Mouse (Mus musculus): ENCODE data around the gene Tac2. TPM values are rescaled to one million over a fixed set of nuclear protein-coding genes. Genes with fewer than 3 reads are reported as not detected.
A peak's percentile ranks its signal among the peaks of the same experiment; 100 is the strongest.

The Tac2 gene
- polyA plus RNA-seq, 1 experiment from 2014 or later = 0.34 TPM

DNA sequence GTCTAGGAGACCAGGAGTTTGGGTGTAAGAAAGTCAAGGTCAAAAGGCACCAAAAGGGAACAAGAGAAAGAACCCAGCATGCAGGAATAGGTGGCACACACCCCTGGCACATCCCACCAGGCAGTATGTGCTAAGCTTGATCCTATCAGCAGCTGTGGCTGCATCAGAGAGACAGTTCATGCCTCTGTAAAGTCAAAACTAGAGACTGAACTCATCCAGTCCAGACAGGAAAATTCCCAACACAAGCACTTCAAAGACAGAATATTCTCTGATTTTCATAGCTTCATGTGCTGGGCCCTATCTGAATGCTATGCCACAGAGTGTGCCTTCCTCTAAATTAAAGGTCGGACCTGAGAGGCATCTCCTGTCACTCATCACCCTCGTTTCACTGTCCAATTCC is 13.3 kb downstream of the Tac2 start:
- DNase-seq (ENCODE audit: low spot score) = no peak
- no peak for ATAC-seq (ENCODE audit: low FRiP score, low TSS enrichment)
- Histone ChIP-seq H3K4me2 (replicated peaks; ENCODE audit: low read depth) (no peak overlapping the region), H3K4me3 (ENCODE audit: low read depth, low read length) (no peak overlapping the region), H3K9me3 (ENCODE audit: control insufficient read depth, low read length) (no peaks in the 10 kb centered on the region), H3K27me3 (ENCODE audit: control insufficient read depth, insufficient read depth, low read length) (no peaks in the 10 kb centered on the region), H3K9ac (ENCODE audit: low read length) (no peak overlapping the region), H3K4me1 (replicated peaks; ENCODE audit: control insufficient read depth, insufficient read depth) (no peaks in the 10 kb centered on the region), H3K36me3 (ENCODE audit: control insufficient read depth, insufficient read depth, low read length) (no peaks in the 10 kb centered on the region; the same call in 1 of the 2 replicates), H3K27ac (replicated peaks) (no peak overlapping the region)
- TF ChIP-seq EP300 (optimal IDR thresholded peaks at IDR 0.05) (no peak), CTCF (IDR thresholded peaks at IDR 0.05; ENCODE audit: low read depth) (no peak)
- 30% methylated on average over 2 of the region's 2 CpGs for whole genome bisulfite sequencing

DNA sequence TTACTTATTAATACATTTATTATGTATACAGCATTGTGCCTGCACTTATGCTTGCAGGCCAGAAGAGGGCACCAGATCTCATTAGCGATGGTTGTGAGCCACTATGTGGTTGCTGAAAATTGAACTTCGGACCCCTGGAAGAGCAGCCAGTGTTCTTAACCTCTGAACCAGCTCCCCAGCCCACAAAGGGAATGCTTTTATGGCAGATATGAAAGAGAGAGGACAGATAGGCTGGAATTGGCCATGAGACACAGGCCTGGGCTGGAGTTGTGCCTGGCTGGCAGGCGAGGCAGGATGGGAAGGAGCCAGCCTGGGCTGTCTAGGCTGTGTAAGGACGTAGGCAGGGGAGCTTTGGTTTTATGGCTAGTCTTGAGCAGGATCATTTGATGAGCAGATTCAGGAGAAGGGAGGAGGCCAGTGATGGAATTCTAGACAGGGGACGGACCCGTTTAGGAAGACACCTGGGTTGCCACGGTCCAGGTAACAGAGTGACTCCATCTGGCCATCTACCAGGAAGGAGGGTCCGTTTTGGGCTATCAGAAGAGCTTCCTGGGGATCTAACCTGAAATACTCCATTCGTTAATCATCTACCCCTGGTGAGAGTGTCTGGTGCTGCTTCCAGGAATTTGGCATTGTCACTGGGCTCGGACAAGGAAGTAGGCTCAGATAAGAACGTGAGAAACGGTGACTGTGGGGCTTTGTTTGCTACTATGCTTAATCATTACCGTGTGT is 14.0 kb downstream of the Tac2 start:
- Histone ChIP-seq H3K4me3 (ENCODE audit: low read depth, low read length) (0 out of 2 replicates have a peak overlapping the region, but pooled peaks have one; percentile 93), H3K27me3 (ENCODE audit: control insufficient read depth, insufficient read depth, low read length) (no peaks in the 10 kb centered on the region), H3K27ac (replicated peaks) (peak overlapping the region; percentile 73), H3K9ac (ENCODE audit: low read length) (no peak overlapping the region), H3K36me3 (ENCODE audit: control insufficient read depth, insufficient read depth, low read length) (peaks cover 8% of the 10 kb centered on the region; the same call in 1 of the 2 replicates), H3K4me1 (replicated peaks; ENCODE audit: control insufficient read depth, insufficient read depth) (no peaks in the 10 kb centered on the region), H3K4me2 (replicated peaks; ENCODE audit: low read depth) (peak overlapping the region; percentile 60), H3K9me3 (ENCODE audit: control insufficient read depth, low read length) (no peaks in the 10 kb centered on the region)
- ATAC-seq (ENCODE audit: low FRiP score, low TSS enrichment) (peak; percentile 51), DNase-seq (ENCODE audit: low spot score) (peak; percentile 71)
- TF ChIP-seq CTCF (IDR thresholded peaks at IDR 0.05; ENCODE audit: low read depth) = peak; percentile 82
- TF ChIP-seq EP300 (optimal IDR thresholded peaks at IDR 0.05) = no peak
- 27% methylated on average over 13 of the region's 13 CpGs for WGBS

DNA sequence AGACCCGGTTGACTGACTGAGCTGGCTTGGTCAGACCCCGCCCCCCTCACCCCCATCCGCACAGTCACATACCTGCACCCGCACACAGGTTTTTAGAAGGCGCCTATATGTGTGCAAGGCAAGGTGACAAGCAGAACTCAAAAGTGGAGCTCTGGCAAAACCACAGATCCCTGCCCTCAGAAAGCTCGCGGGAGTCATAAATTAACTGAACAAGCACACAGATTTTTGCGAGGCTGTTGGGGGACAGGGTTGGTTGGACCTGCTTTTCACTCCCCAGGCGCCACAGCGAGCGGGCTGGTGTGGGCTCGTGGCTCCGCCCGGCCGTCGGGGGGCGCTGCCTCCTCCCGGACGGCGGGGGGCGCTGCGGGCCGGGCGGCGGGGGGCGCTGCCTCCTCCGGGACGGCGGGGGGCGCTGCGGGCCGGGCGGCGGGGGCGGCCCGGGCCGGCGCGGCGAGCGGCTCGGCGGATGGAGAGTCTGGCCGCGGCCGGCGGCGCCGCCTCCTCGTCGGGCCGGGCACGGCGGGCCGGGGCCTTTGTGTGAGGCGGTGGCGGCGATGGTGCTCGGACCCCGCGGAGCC is 14.9 kb downstream of the Tac2 start, which contains the start of gene Zbtb39:
Zbtb39 (plus strand) TSS at position 456 of the 578 bp plus-strand sequence.
- peaks cover 16% of the 10 kb centered on the region for H3K36me3 ChIP-seq (ENCODE audit: control insufficient read depth, insufficient read depth, low read length)
- WGBS = 5% methylated on average over 9 of the region's 61 CpGs
- TF ChIP-seq CTCF (IDR thresholded peaks at IDR 0.05; ENCODE audit: low read depth) (peak; percentile 63), EP300 (optimal IDR thresholded peaks at IDR 0.05) (no peak)
- H3K4me3 ChIP-seq (ENCODE audit: low read depth, low read length) = peak within 1 kb of the TSS; percentile 93
- peak within 1 kb of the TSS; percentile 75 for H3K4me2 ChIP-seq (replicated peaks; ENCODE audit: low read depth)
- H3K27ac ChIP-seq (replicated peaks) = peak within 1 kb of the TSS; percentile 94
- H3K9me3 ChIP-seq (ENCODE audit: control insufficient read depth, low read length) = no peaks in the 10 kb centered on the region
- DNase-seq (ENCODE audit: low spot score) (peak; percentile 87), ATAC-seq (ENCODE audit: low FRiP score, low TSS enrichment) (peak; percentile 73)
- no peaks in the 10 kb centered on the region for H3K27me3 ChIP-seq (ENCODE audit: control insufficient read depth, insufficient read depth, low read length)
- H3K4me1 ChIP-seq (replicated peaks; ENCODE audit: control insufficient read depth, insufficient read depth) = no peaks in the 10 kb centered on the region
- H3K9ac ChIP-seq (ENCODE audit: low read length) = peak within 1 kb of the TSS; percentile 96

DNA sequence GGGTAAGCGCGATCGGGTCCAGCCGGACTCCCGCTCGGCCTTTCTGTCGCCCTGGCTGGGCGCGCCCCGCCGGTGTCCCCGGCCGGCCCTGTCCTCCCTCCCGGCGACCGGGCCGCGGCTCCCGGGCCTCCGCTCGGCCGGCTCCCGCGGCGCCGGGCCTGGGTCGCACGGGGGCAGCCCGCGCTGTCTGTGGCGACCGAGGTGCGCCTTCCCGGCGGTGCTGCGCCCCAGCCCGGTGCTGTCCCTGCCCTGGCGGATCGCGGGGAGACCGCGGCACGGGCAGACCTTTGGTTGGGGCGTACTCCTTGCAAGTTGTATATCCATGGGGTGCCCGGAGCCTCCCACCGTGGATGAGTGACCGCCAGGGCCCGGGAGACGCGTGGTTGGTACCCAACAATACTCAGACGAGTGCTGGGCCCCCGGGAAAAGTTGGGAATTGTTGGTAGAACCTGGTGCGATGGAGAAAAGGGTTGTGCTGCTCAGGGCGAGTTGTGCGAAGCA is 15.4 kb downstream of the Tac2 start:
- ATAC-seq (ENCODE audit: low FRiP score, low TSS enrichment) = peak; percentile 42
- Histone ChIP-seq H3K4me2 (replicated peaks; ENCODE audit: low read depth) (peak overlapping the region; percentile 75), H3K9me3 (ENCODE audit: control insufficient read depth, low read length) (no peaks in the 10 kb centered on the region), H3K4me3 (ENCODE audit: low read depth, low read length) (peak overlapping the region; percentile 93), H3K27me3 (ENCODE audit: control insufficient read depth, insufficient read depth, low read length) (no peaks in the 10 kb centered on the region), H3K9ac (ENCODE audit: low read length) (peak overlapping the region; percentile 96), H3K4me1 (replicated peaks; ENCODE audit: control insufficient read depth, insufficient read depth) (no peaks in the 10 kb centered on the region), H3K36me3 (ENCODE audit: control insufficient read depth, insufficient read depth, low read length) (peaks cover 20% of the 10 kb centered on the region), H3K27ac (replicated peaks) (peak overlapping the region; percentile 94)
- TF ChIP-seq CTCF (IDR thresholded peaks at IDR 0.05; ENCODE audit: low read depth) (peak; percentile 12; the same call in 1 of the 2 replicates), EP300 (optimal IDR thresholded peaks at IDR 0.05) (no peak)
- DNase-seq (ENCODE audit: low spot score) = peak; percentile 64
- WGBS = under 1% methylated on average over 29 of the region's 55 CpGs

DNA sequence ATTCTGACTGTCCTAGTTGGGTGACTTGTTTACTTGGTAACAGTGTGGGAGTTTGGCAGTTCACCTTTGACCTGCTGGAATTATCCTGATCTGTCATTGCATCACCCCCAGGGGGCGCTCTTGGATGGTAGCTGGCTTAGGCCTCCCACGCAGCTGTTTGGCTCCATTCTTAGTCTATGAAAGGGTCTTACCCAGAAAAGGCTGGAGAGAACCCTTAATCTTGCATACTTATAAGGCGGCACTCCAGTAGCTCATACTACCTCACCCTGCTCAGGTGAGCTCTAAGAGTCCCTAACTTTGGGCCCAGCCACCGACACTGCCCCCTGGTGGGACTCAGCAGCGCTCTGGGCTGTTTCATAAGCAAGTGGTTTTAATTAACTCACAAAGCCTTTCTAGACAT is 20.4 kb downstream of the Tac2 start:
- no peaks in the 10 kb centered on the region for H3K9me3 ChIP-seq (ENCODE audit: control insufficient read depth, low read length)
- ATAC-seq (ENCODE audit: low FRiP score, low TSS enrichment) = peak; percentile 40; the same call in 1 of the 2 replicates
- no peak overlapping the region for H3K4me2 ChIP-seq (replicated peaks; ENCODE audit: low read depth)
- peaks cover 22% of the 10 kb centered on the region for H3K36me3 ChIP-seq (ENCODE audit: control insufficient read depth, insufficient read depth, low read length)
- H3K27me3 ChIP-seq (ENCODE audit: control insufficient read depth, insufficient read depth, low read length) = no peaks in the 10 kb centered on the region
- peak; percentile 54 for DNase-seq (ENCODE audit: low spot score)
- no peak overlapping the region for H3K4me3 ChIP-seq (ENCODE audit: low read depth, low read length)
- H3K4me1 ChIP-seq (replicated peaks; ENCODE audit: control insufficient read depth, insufficient read depth) = no peaks in the 10 kb centered on the region
- no peak overlapping the region for H3K27ac ChIP-seq (replicated peaks)
- H3K9ac ChIP-seq (ENCODE audit: low read length) = no peak overlapping the region
- WGBS = 66% methylated on average over 5 of the region's 5 CpGs
- TF ChIP-seq CTCF (IDR thresholded peaks at IDR 0.05; ENCODE audit: low read depth) (peak; percentile 73), EP300 (optimal IDR thresholded peaks at IDR 0.05) (no peak)
